Mouse (Mus musculus) thymus, adult 2 months (tissue): ENCODE measurements around the gene Exoc3l4. TPM values are rescaled to one million over a fixed set of nuclear protein-coding genes. Genes with fewer than 3 reads are reported as not detected.

ENCODE experiments used
- DNase-seq: peaks from one replicate; pipeline ENCODE4 v3.0.0; 2021
- H3K27ac ChIP-seq: fragments of 200-500 bp; 2 replicates; pipeline ENCODE4 v1.5.1; 2012; ENCODE audit warnings: low read length, control low read depth; ENCODE audit not compliant: control insufficient read depth, insufficient read depth
- H3K27me3 ChIP-seq: fragments of 200-500 bp; 2 replicates; pipeline ENCODE4 v1.6.1; 2012; ENCODE audit warnings: mild to moderate bottlenecking, low read length, moderate library complexity, mixed read lengths; ENCODE audit not compliant: control insufficient read depth, insufficient read depth
- H3K36me3 ChIP-seq: fragments of 200-500 bp; 2 replicates; pipeline ENCODE4 v1.6.1; 2012; ENCODE audit warnings: mild to moderate bottlenecking, low read length, moderate library complexity; ENCODE audit not compliant: control insufficient read depth, insufficient read depth
- H3K4me1 ChIP-seq: fragments of 200-500 bp; replicated peaks from 2 replicates; pipeline ENCODE4 v1.6.1; 2012; ENCODE audit warnings: low read length; ENCODE audit not compliant: control insufficient read depth, insufficient read depth
- H3K4me3 ChIP-seq: fragments of 200-500 bp; 2 replicates; pipeline ENCODE4 v1.5.1; 2012; ENCODE audit warnings: mild to moderate bottlenecking, low read length, control low read depth, moderate library complexity; ENCODE audit not compliant: control insufficient read depth, insufficient read depth
- CTCF ChIP-seq: fragments of 200-500 bp; IDR thresholded peaks from 2 replicates; pipeline ENCODE4 v1.5.1; 2012; ENCODE audit warnings: mild to moderate bottlenecking, control low read depth, low read length, moderate library complexity, borderline replicate concordance; ENCODE audit not compliant: control insufficient read depth, poor library complexity, insufficient read depth; ENCODE audit errors: extremely low read depth
- POLR2A ChIP-seq: fragments of 200-500 bp; IDR thresholded peaks from 2 replicates; pipeline ENCODE4 v1.6.1; 2012; ENCODE audit warnings: mild to moderate bottlenecking, low read length, control low read depth, moderate library complexity; ENCODE audit not compliant: control insufficient read depth, poor library complexity, insufficient read depth; ENCODE audit errors: extremely low read depth
- WGBS: fragments of 180-500 bp; shearing (Covaris S2); methylation state at CpG from one replicate; pipeline ENCODE4 v1.1.7; 2018; 5-methylcytosine and 5-hydroxymethylcytosine counted together
- polyA plus RNA-seq: library from polyadenylated mRNA; depleted of rRNA; stranded (reverse); fragments of >200 nt; gene quantifications from 2 replicates; pipeline ENCODE4 v1.2.3, GENCODE M21; 2012

Exoc3l4 gene
- polyA plus RNA-seq, 1 experiment = 41.5 TPM

GRCm38 (mm10) chr12:111419918-111420317 is 3.1 kb downstream of the Exoc3l4 start:
- Histone ChIP-seq H3K4me1 (0 out of 2 replicates have a peak, but pooled peaks cover 5% of the 10 kb centered on the region), H3K27ac (no peak overlapping the region), H3K4me3 (no peak overlapping the region), H3K27me3 (no peaks in the 10 kb centered on the region; the same call in 1 of the 2 replicates), H3K36me3 (no peaks in the 10 kb centered on the region)
- 51% methylated on average over 5 of the region's 5 CpGs for WGBS
- TF ChIP-seq POLR2A = no peak
- TF ChIP-seq CTCF = no peak
- DNase-seq = no peak

DNA sequence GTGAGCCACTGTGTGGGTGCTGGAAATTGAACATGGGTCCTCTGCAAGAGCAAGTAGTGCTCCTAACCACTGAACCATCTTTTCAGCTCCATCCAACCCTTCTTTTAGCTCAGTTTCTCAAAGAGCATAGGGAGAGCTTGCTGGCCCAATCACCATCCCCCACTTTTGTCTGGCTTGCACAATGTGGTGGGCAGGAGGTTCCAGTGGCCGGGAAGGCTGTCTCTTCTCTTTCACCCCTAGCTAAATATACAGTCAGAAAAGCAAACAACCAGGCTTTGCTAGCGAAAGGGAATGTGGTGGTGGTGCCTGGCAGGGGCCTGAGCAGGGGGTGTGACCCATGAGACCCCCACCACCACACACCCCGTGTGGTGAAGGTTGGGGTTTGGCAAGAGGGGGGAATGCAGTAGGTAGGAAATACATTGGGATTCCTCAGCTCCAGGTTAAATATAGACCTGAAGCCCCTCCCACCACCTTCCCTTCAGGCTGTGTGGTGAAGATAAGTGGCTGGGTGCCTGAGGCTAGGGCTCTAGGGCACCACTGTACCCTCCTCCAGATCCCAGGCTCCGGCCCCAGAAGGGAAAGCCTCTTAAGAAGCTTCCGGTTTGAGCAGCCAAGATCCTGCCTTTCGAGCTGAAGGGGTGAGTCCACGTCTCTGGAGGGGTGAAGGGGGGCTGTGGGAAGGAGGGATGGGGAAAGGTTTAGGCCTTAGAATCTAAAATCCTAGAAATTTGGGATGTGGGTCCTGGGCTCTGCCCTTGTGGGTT is 4.3 kb downstream of the Exoc3l4 start:
- no peak overlapping the region for H3K4me3 ChIP-seq
- H3K36me3 ChIP-seq = no peaks in the 10 kb centered on the region
- H3K27ac ChIP-seq = no peak overlapping the region
- H3K27me3 ChIP-seq = no peaks in the 10 kb centered on the region; the same call in 1 of the 2 replicates
- no peak for DNase-seq
- TF ChIP-seq POLR2A (no peak), CTCF (no peak)
- 64% methylated on average over 7 of the region's 7 CpGs for WGBS
- 0 out of 2 replicates have a peak, but pooled peaks cover 5% of the 10 kb centered on the region for H3K4me1 ChIP-seq

GRCm38 (mm10) chr12:111422852-111423251 is 6.0 kb downstream of the Exoc3l4 start:
- Histone ChIP-seq H3K36me3 (no peaks in the 10 kb centered on the region), H3K27ac (no peak overlapping the region), H3K4me3 (no peak overlapping the region), H3K27me3 (no peaks in the 10 kb centered on the region; the same call in 1 of the 2 replicates), H3K4me1 (no peaks in the 10 kb centered on the region)
- no peak for TF ChIP-seq CTCF
- no peak for TF ChIP-seq POLR2A
- DNase-seq = no peak
- WGBS = 75% methylated on average over 5 of the region's 5 CpGs

DNA sequence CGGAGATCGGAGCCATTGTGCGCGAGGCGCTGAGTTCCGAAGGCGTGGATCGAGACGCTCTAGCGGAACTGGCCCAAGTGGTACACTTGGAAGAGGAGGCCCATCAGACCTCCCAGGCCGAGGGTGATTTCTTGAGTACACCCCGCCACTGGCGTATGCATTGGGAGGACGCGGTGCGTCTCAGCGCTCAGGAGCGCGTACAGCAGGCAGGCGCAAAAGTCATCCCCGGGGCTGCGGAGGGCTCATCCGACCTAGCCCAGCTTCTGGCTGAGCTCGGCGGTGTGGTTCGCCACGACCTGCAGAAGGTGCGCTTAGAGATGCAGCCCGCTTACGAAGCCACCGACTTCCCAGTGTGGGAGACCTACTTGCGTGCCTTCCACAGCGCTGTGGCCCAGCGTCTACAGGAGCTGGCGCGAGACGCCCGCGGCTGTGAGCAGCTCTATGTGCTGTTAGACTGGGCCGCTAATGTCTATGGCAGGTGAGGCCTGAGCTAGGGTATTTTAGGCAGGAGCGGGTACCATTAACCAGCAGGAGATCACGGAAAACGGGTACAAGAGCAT is 6.8 kb downstream of the Exoc3l4 start:
- no peak overlapping the region for H3K4me3 ChIP-seq
- H3K4me1 ChIP-seq = no peaks in the 10 kb centered on the region
- DNase-seq = no peak
- H3K27ac ChIP-seq = no peak overlapping the region
- H3K27me3 ChIP-seq = no peaks in the 10 kb centered on the region; the same call in 1 of the 2 replicates
- 19% methylated on average over 43 of the region's 43 CpGs for WGBS
- TF ChIP-seq POLR2A = no peak
- no peak for TF ChIP-seq CTCF
- H3K36me3 ChIP-seq = no peaks in the 10 kb centered on the region

GRCm38 (mm10) chr12:111424547-111424946 is 7.7 kb downstream of the Exoc3l4 start:
- Histone ChIP-seq H3K27ac (no peak overlapping the region), H3K4me1 (no peaks in the 10 kb centered on the region), H3K4me3 (no peak overlapping the region), H3K36me3 (no peaks in the 10 kb centered on the region), H3K27me3 (peaks cover 5% of the 10 kb centered on the region)
- no peak for DNase-seq
- 64% methylated on average over 9 of the region's 9 CpGs for WGBS
- TF ChIP-seq POLR2A (no peak), CTCF (no peak)

- H3K27ac ChIP-seq = no peak overlapping the region
- peak; percentile 61 for DNase-seq
- H3K4me1 ChIP-seq = no peaks in the 10 kb centered on the region
- H3K27me3 ChIP-seq = peaks cover 11% of the 10 kb centered on the region
- no peaks in the 10 kb centered on the region for H3K36me3 ChIP-seq
- TF ChIP-seq CTCF (no peak), POLR2A (no peak)
- WGBS = 8% methylated on average over 15 of the region's 15 CpGs
- H3K4me3 ChIP-seq = no peak overlapping the region
These were observed 8.4 kb downstream of the Exoc3l4 start for GRCm38 (mm10) chr12:111425258-111425657.
